Mouse (Mus musculus): ENCODE measurements at regions not wholly inside any gene's neighbourhood (a gene's known extent, or its start where the extent isn't known, plus 50 kb on each side); places are given as distances from the start of the nearest gene placed in this dataset.

DNA sequence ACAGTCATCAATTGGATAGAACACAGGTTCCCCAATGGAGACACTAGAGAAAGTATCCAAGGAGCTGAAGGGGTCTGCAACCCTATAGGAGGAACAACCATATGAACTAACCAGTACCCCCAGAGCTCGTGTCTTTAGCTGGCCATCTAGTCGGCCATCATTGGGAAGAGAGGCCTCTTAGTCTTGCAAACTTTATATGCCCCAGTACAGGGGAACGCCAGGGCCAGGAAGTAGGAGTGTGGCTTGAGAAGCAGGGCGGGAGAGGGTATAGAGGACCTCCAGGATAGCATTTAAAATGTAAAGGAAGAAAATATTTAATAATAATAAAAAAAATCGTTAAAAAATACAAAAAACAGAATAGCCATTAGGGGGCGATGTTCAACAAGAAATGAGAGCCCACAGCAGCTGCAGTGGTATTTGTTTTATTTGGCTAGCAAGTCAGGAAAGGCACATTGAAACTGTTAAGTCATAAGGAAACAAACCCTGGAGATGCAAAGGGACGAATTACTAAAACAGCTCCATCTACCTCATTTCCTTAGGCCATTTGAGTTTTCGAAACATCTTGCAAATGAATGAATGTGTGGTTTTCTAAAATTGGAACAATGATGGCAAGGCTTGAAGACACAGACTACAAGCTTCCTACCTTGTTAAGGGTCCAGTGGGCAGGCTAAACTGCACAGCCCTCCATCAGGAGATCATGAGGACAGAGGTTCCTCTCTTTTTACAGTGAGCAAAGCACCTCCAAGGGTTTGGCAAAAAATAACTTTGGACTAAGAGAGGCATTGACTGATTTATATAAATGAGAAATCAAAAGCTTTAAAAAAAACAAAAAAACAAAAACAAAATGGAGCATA, 350.7 kb upstream of the Rasa1 start:
- DNase-seq (ENCODE audit: low read depth) = peak; percentile 66

DNA sequence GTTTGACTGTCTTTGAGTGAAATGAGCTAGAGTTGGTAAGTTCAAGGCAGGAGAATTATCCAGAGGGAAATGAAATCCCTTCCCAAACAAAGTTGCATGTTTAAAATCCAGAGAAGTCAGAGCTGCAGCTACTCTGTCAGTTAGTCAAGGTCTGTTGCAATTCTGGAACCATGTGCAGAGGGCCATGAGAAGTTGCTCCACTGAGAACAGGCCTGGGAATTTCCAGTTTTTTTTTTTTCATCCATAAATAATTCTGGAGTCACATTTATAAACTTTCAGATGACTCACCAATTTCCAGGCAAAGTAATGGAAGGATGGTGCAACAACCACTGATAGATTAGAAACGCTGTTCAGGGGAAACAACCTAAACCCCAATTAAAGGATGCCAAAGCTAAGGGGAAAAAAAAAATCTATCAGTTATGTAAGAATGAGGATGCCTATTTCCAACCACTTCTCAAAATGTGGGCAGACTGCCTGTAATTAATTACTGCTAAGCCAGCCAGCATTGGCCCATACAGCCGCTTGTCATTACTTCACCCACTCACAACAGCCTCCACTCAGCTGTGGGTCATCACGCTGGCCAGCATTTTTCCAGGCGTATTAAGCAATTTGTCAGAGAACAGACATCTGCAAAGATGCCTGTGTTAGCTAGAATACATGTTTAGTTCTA, 340.7 kb upstream of the Rasa1 start:
- DNase-seq (ENCODE audit: low read depth) = peak; percentile 66

Measured in NIH3T3 (cell line).